Mouse (Mus musculus) ES-Bruce4 (cell line): ENCODE results near the gene Phf7. TPM values are rescaled to one million over a fixed set of nuclear protein-coding genes. Genes with fewer than 3 reads are reported as not detected.

Source experiments
- H3K27ac ChIP-seq: 2 replicates; pipeline ENCODE4 v1.5.1; 2012; ENCODE audit warnings: low read length, inconsistent platforms; ENCODE audit not compliant: insufficient read depth
- H3K27me3 ChIP-seq: 2 replicates; pipeline ENCODE4 v1.6.1; 2012; ENCODE audit warnings: mild to moderate bottlenecking, low read length, inconsistent platforms; ENCODE audit not compliant: control insufficient read depth, poor library complexity, insufficient read depth, severe bottlenecking
- H3K36me3 ChIP-seq: 2 replicates; pipeline ENCODE4 v1.6.1; 2012; ENCODE audit warnings: inconsistent platforms, mild to moderate bottlenecking, low read length, moderate library complexity; ENCODE audit not compliant: control insufficient read depth, poor library complexity, insufficient read depth, severe bottlenecking
- H3K4me1 ChIP-seq: one replicate; pipeline ENCODE4 v1.8.1; 2011; ENCODE audit warnings: low read length; ENCODE audit not compliant: control insufficient read depth, insufficient read depth
- H3K4me3 ChIP-seq: 2 replicates; pipeline ENCODE4 v1.5.1; 2011; ENCODE audit warnings: low read depth, mild to moderate bottlenecking, low read length
- H3K9ac ChIP-seq: 2 replicates; pipeline ENCODE4 v1.6.1; 2012; ENCODE audit warnings: low read depth, mild to moderate bottlenecking, inconsistent platforms; ENCODE audit not compliant: poor library complexity, severe bottlenecking
- H3K9me3 ChIP-seq: replicated peaks from 2 replicates; pipeline ENCODE4 v1.6.1; 2012; ENCODE audit warnings: mild to moderate bottlenecking, low read length, inconsistent platforms; ENCODE audit not compliant: control insufficient read depth, poor library complexity, insufficient read depth, severe bottlenecking
- CTCF ChIP-seq: IDR thresholded peaks from one replicate; pipeline ENCODE4 v1.8.1; 2011; ENCODE audit warnings: low read depth, low read length
- EP300 ChIP-seq: IDR thresholded peaks from 2 replicates; pipeline ENCODE4 v1.6.1; 2011; ENCODE audit warnings: low read depth, low read length; ENCODE audit not compliant: insufficient read depth
- POLR2A ChIP-seq: IDR thresholded peaks from one replicate; pipeline ENCODE4 v1.8.1; 2011; ENCODE audit warnings: low read length; ENCODE audit not compliant: insufficient read depth
- polyA plus RNA-seq: library from polyadenylated mRNA; stranded (reverse); fragments of >200 nt; gene quantifications from 2 replicates; pipeline ENCODE4 v1.2.4, GENCODE M21; 2011; ENCODE audit warnings: low read depth; ENCODE audit not compliant: missing spikeins, insufficient read depth, insufficient read length

The Phf7 gene
- polyA plus RNA-seq, 1 experiment = 15.3 TPM

- no peak for TF ChIP-seq POLR2A
- no peak for TF ChIP-seq EP300
- no peak for TF ChIP-seq CTCF
- Histone ChIP-seq H3K36me3 (peaks cover 31% of the 10 kb centered on the region), H3K9ac (peak overlapping the region; percentile 96), H3K4me1 (peaks cover 3% of the 10 kb centered on the region), H3K27ac (no peak overlapping the region), H3K4me3 (peak overlapping the region; percentile 98), H3K27me3 (no peaks in the 10 kb centered on the region), H3K9me3 (no peaks in the 10 kb centered on the region)
Observed at GRCm38 (mm10) chr14:31205244-31205561, 45.9 kb downstream of the Phf7 start.

GRCm38 (mm10) chr14:31204844-31205243 is 46.3 kb downstream of the Phf7 start:
- no peak for TF ChIP-seq POLR2A
- TF ChIP-seq EP300 = no peak
- TF ChIP-seq CTCF = no peak
- H3K4me3 ChIP-seq = peak overlapping the region; percentile 98
- H3K27ac ChIP-seq = no peak overlapping the region
- no peaks in the 10 kb centered on the region for H3K27me3 ChIP-seq
- H3K4me1 ChIP-seq = peaks cover 3% of the 10 kb centered on the region
- peak overlapping the region; percentile 96 for H3K9ac ChIP-seq
- H3K36me3 ChIP-seq = peaks cover 32% of the 10 kb centered on the region
- H3K9me3 ChIP-seq = no peaks in the 10 kb centered on the region

DNA sequence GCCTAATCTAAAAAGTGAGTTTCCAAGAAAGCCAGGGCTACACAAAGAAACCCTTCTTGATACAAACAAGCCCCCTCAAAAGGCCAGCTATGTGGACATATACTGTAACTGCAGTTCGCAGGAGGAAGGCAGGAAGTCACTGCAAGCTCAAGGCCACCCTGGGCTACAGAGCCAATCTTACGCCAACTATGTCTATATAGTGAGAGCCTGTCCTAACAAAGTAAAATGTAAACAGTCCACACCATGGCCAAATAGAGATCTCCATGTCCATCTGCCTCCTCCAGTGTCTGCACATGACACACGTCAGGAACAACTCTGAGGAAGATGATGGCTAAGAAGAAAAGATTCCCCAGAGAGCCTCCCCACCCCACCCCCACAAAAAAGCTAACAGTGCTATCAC is 51.1 kb downstream of the Phf7 start:
- H3K4me3 ChIP-seq = no peak overlapping the region
- peaks cover 3% of the 10 kb centered on the region for H3K4me1 ChIP-seq
- peaks cover 44% of the 10 kb centered on the region for H3K36me3 ChIP-seq
- no peak overlapping the region for H3K27ac ChIP-seq
- no peaks in the 10 kb centered on the region for H3K9me3 ChIP-seq
- no peak overlapping the region for H3K9ac ChIP-seq
- no peaks in the 10 kb centered on the region for H3K27me3 ChIP-seq
- TF ChIP-seq POLR2A = no peak

GRCm38 (mm10) chr14:31199599-31199998 is 51.5 kb downstream of the Phf7 start:
- TF ChIP-seq POLR2A (no peak), CTCF (no peak), EP300 (no peak)
- peaks cover under 1% of the 10 kb centered on the region for H3K4me1 ChIP-seq
- H3K9me3 ChIP-seq = no peaks in the 10 kb centered on the region
- H3K9ac ChIP-seq = no peak overlapping the region
- H3K27me3 ChIP-seq = no peaks in the 10 kb centered on the region
- H3K4me3 ChIP-seq = no peak overlapping the region
- H3K36me3 ChIP-seq = peaks cover 44% of the 10 kb centered on the region
- H3K27ac ChIP-seq = no peak overlapping the region

DNA sequence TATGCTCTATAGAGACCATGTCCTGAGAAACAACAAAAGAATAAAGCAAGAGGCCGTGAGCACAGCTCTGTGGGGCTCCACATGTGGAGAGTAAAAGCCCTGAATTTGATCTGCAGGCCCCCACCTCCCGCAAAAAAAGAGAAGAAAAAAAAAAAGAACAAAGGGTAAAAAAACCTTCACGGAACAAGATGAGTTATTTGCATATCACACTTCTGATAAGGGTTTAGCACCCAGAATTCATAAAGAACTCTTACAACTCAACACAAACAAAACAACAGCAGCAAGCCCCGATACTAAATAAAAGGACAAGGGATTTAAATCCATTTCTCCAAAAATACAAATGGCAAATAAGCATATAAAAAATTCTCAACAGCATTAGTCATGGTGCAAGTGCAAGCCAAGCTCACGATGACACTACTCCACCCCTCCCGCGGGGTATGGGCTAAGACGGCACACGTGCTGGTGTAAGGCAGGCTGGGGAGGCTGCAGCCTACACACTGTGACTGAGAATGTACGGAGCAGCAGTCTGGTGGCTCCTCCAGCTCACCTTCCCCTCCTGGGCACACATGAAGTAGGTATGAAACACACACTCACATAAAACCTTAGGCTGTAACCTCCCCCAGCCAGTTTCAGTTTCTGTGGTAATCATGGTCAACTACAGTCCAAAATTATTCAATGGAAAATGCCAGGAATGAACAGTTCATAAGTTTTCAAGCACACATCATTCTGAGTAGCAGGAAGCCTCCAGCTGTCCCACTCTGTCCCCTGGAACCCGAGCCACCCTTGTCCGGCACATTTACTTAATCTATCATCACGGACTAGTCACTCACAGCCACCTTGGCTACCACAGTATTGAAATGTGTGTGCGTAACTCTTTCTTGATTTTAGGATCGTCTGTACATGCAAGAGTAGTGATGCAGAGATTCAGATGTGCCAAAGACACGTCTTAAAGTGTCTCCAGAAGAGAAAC is 53.3 kb downstream of the Phf7 start:
- no peak overlapping the region for H3K27ac ChIP-seq
- TF ChIP-seq EP300 (no peak), POLR2A (no peak), CTCF (no peak)
- H3K4me1 ChIP-seq = no peaks in the 10 kb centered on the region
- no peak overlapping the region for H3K4me3 ChIP-seq
- H3K9ac ChIP-seq = no peak overlapping the region
- H3K9me3 ChIP-seq = no peaks in the 10 kb centered on the region
- peaks cover 45% of the 10 kb centered on the region for H3K36me3 ChIP-seq
- H3K27me3 ChIP-seq = no peaks in the 10 kb centered on the region

DNA sequence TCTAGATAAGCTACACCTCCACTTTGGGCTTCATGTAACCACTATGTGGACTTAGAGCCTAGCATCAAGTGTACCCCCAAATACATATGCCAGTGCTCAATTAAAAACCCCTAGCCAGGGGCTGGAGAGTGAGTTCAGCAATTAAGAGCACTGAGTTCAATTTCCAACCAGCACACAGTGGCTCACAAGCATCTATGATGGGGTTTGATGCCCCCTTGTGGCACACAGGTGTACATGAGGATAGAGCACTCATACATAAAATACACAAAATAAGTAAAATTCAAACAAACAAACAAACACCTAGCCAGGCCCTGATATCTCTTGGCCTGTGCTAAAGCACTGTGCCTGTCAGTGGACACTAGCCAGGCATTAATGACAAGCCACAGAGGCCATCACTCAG is 55.1 kb downstream of the Phf7 start:
- no peak for TF ChIP-seq POLR2A
- TF ChIP-seq CTCF = peak; percentile 17
- Histone ChIP-seq H3K27ac (no peak overlapping the region), H3K9me3 (no peaks in the 10 kb centered on the region), H3K27me3 (no peaks in the 10 kb centered on the region), H3K4me1 (no peaks in the 10 kb centered on the region), H3K4me3 (no peak overlapping the region), H3K36me3 (peaks cover 41% of the 10 kb centered on the region), H3K9ac (no peak overlapping the region)
